Mouse (Mus musculus) CH12.LX (cell line): ENCODE results near the gene Olfr1058. TPM values are rescaled to one million over a fixed set of nuclear protein-coding genes. Genes with fewer than 3 reads are reported as not detected.
"Not testable (repeated sequence)": the region's sequence is repeated elsewhere in the genome, so short reads cannot be mapped to it uniquely, and the experiment has no call there.

Experiments
- DNase-seq: peaks from one replicate; pipeline ENCODE4 v3.0.0-alpha.2; 2013; ENCODE audit errors: extremely low read depth
- H3K27ac ChIP-seq: 2 replicates; pipeline ENCODE4 v1.5.1; 2012; ENCODE audit warnings: low read depth, mild to moderate bottlenecking, control low read depth, moderate library complexity; ENCODE audit not compliant: insufficient read depth
- H3K27me3 ChIP-seq: replicated peaks from 2 replicates; pipeline ENCODE3; 2012; ENCODE audit warnings: inconsistent platforms
- H3K36me3 ChIP-seq, 2 experiments: replicated peaks in 1 of 2; 2 replicates each; pipeline versions ENCODE3 to v1.6.1; 2012; ENCODE audit warnings: inconsistent platforms in 1 of 2, low read length in 1 of 2, mild to moderate bottlenecking in 1 of 2, mixed read lengths in 1 of 2, moderate library complexity in 1 of 2; ENCODE audit not compliant: control insufficient read depth in 1 of 2, insufficient read depth in 1 of 2
- H3K4me1 ChIP-seq, 2 experiments: 2 replicates each; pipeline ENCODE4 v1.6.1; 2012; ENCODE audit warnings: inconsistent platforms in 1 of 2, moderate library complexity in 1 of 2; ENCODE audit not compliant: insufficient read depth in 2 of 2, control insufficient read depth in 1 of 2
- H3K4me2 ChIP-seq: 2 replicates; pipeline ENCODE4 v1.6.1; 2012; ENCODE audit warnings: low read depth, mild to moderate bottlenecking, control low read depth; ENCODE audit not compliant: poor library complexity, insufficient read depth, severe bottlenecking
- H3K4me3 ChIP-seq, 3 experiments: fragments of 150-350 bp in 1 of 3; sonication (generic) in 1 of 3; replicated peaks in 1 of 3; 2 replicates each; pipeline versions ENCODE3 to v1.5.1; 2011 to 2012; ENCODE audit warnings: low read depth in 2 of 3, low read length in 2 of 3, mild to moderate bottlenecking in 2 of 3, moderate library complexity in 2 of 3, control low read depth in 1 of 3, improper control_type of control experiment in 1 of 3, inconsistent platforms in 1 of 3, mixed read lengths in 1 of 3; ENCODE audit not compliant: poor library complexity in 1 of 3
- H3K79me2 ChIP-seq: replicated peaks from 2 replicates; pipeline ENCODE4 v1.6.1; 2012; ENCODE audit warnings: mild to moderate bottlenecking, moderate library complexity; ENCODE audit not compliant: control insufficient read depth, poor library complexity, insufficient read depth, severe bottlenecking; ENCODE audit errors: extremely low read depth
- H3K9ac ChIP-seq: 2 replicates; pipeline ENCODE4 v1.6.1; 2012; ENCODE audit warnings: low read depth, mild to moderate bottlenecking, control low read depth, moderate library complexity; ENCODE audit not compliant: insufficient read depth
- H3K9me3 ChIP-seq: replicated peaks from 2 replicates; pipeline ENCODE3; 2012; ENCODE audit warnings: low read length, inconsistent platforms, mixed read lengths
- CHD2 ChIP-seq: IDR thresholded peaks from 2 replicates; pipeline ENCODE4 v1.6.1; 2011; ENCODE audit warnings: low read length, improper control_type of control experiment
- CTCF ChIP-seq, 2 experiments: IDR thresholded peaks in 1 of 2; conservative IDR thresholded peaks in 1 of 2; 2 replicates each; pipeline ENCODE4 v1.5.1; 2011 to 2012; ENCODE audit warnings: low read depth in 2 of 2, low read length in 2 of 2, improper control_type of control experiment in 1 of 2, inconsistent platforms in 1 of 2, mild to moderate bottlenecking in 1 of 2, moderate library complexity in 1 of 2
- HCFC1 ChIP-seq: IDR thresholded peaks from 2 replicates; pipeline ENCODE4 v1.6.1; 2012; ENCODE audit warnings: low read depth, mild to moderate bottlenecking, inconsistent platforms, low read length, improper control_type of control experiment
- JUN ChIP-seq: IDR thresholded peaks from 2 replicates; pipeline ENCODE4 v1.6.1; 2011; ENCODE audit warnings: low read depth, mild to moderate bottlenecking, low read length, improper control_type of control experiment, moderate library complexity; ENCODE audit not compliant: insufficient read depth
- MAFK ChIP-seq: IDR thresholded peaks from 2 replicates; pipeline ENCODE4 v1.6.1; 2011; ENCODE audit warnings: low read length, improper control_type of control experiment; ENCODE audit not compliant: insufficient replicate concordance
- MEF2A ChIP-seq: IDR thresholded peaks from 2 replicates; pipeline ENCODE4 v1.6.1; 2014; ENCODE audit warnings: low read depth, mild to moderate bottlenecking, inconsistent platforms, low read length, improper control_type of control experiment, borderline replicate concordance
- MYC ChIP-seq: IDR thresholded peaks from 2 replicates; pipeline ENCODE4 v1.6.1; 2011; ENCODE audit warnings: low read depth, mild to moderate bottlenecking, improper control_type of control experiment, low read length
- NELFE ChIP-seq: IDR thresholded peaks from 2 replicates; pipeline ENCODE4 v1.6.1; 2011; ENCODE audit warnings: low read depth, low read length, improper control_type of control experiment
- NRF1 ChIP-seq: IDR thresholded peaks from 2 replicates; pipeline ENCODE4 v1.6.1; 2014; ENCODE audit warnings: low read depth, mild to moderate bottlenecking, inconsistent platforms, low read length, improper control_type of control experiment, moderate library complexity
- POLR2A ChIP-seq: IDR thresholded peaks from 2 replicates; pipeline ENCODE4 v1.6.1; 2011; ENCODE audit warnings: low read depth, mild to moderate bottlenecking, improper control_type of control experiment, low read length
- SMC3 ChIP-seq: IDR thresholded peaks from 2 replicates; pipeline ENCODE4 v1.6.1; 2011; ENCODE audit warnings: low read depth, low read length, improper control_type of control experiment
- TBP ChIP-seq: conservative IDR thresholded peaks from 2 replicates; pipeline ENCODE4 v1.6.1; 2011; ENCODE audit warnings: low read depth, low read length, improper control_type of control experiment
- TCF12 ChIP-seq: IDR thresholded peaks from 2 replicates; pipeline ENCODE4 v1.6.1; 2014; ENCODE audit warnings: low read depth, mild to moderate bottlenecking, inconsistent platforms, low read length, improper control_type of control experiment
- USF1 ChIP-seq: IDR thresholded peaks from 2 replicates; pipeline ENCODE4 v1.6.1; 2014; ENCODE audit warnings: low read depth, mild to moderate bottlenecking, inconsistent platforms, low read length, improper control_type of control experiment
- ZMIZ1 ChIP-seq: IDR thresholded peaks from 2 replicates; pipeline ENCODE4 v1.6.1; 2012; ENCODE audit warnings: low read depth, mild to moderate bottlenecking, inconsistent platforms, low read length, improper control_type of control experiment
- dilution Hi-C: fragments of 300-500 bp; cut with MboI; formaldehyde crosslinking; loops from 2 replicates; pipeline ENCODE4 v1.14.3; 2020; ENCODE audit warnings: low sequenced_read_pairs; ENCODE audit not compliant: extremely low pct_unique_long_range_greater_than_20kb, extremely low pct_ligation_motif_present
- in situ Hi-C: fragments of 300-500 bp; cut with MboI; formaldehyde crosslinking; loops from 3 replicates; pipeline ENCODE4 v1.14.3; 2019; ENCODE audit warnings: low sequenced_read_pairs, low pct_ligation_motif_present, low pct_unique_long_range_greater_than_20kb, mixed read lengths
- polyA plus RNA-seq: library from polyadenylated mRNA; unstranded; fragments of >175 nt; gene quantifications from 2 replicates; pipeline ENCODE4 v1.2.1, GENCODE M21; 2012; ENCODE audit warnings: low read depth; ENCODE audit not compliant: insufficient read length
- total RNA-seq, 2 experiments: library from RNA; depleted of rRNA; stranded (reverse); fragments of 300-350 nt in 1 of 2; fragments of >200 nt in 1 of 2; gene quantifications; 2 replicates each; pipeline ENCODE4 v1.2.3; 2012 to 2014

Gene Olfr1058
- total and polyA plus RNA-seq, 3 experiments = not detected

DNA sequence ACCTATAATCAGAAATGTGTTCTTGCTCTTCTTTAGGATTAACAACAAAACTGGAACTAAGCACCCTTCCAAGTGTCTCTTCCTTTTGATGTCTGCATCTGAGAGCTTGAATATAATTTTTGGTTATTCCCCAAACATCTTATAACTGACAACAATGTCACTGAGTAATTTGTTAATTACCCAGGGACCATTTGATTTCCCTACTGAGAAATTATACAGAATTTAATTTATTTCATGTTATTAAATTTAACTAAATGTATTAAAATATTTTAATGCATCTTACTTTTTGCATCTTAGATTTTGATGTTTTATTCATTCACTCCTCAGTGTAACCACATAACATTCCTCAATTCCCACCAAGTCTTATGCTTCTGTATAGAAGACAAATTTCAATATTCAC, 26.0 kb downstream of the Olfr1058 start, which contains the start of gene Olfr1056:
Olfr1056 (minus strand) TSS at position 101 of the 400 bp plus-strand sequence.
- H3K79me2 ChIP-seq = no peaks in the 10 kb centered on the region
- H3K4me1 ChIP-seq = no peaks in the 10 kb centered on the region
- no peak within 1 kb of the TSS for H3K4me3 ChIP-seq
- in situ Hi-C loops = no loop called here
- no peak within 1 kb of the TSS for H3K9ac ChIP-seq
- peaks cover 6% of the 10 kb centered on the region for H3K9me3 ChIP-seq
- no peak within 1 kb of the TSS for H3K27ac ChIP-seq
- no peak for TF ChIP-seq HCFC1
- H3K27me3 ChIP-seq = no peaks in the 10 kb centered on the region
- no peak within 1 kb of the TSS for H3K4me2 ChIP-seq
- no peak for DNase-seq
- dilution Hi-C loops = no loop called here
- no peaks in the 10 kb centered on the region for H3K36me3 ChIP-seq

DNA sequence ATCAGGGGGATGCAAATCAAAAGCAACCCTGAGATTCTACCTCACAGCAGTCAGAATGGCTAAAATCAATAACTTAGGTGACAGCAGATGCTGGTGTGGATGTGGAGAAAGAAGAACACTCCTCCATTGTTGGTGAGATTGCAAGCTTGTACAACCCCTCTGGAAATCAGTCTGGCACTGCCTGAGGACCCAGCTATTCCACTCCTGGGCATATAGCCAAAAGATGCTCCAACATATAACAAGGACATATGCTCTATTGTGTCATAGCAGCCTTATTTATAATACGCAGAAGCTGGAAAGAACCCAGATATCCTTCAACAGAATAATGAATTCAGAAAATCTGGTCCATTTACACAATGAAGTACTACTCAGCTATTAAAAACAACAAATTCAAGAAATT, 36.6 kb downstream of the Olfr1058 start:
- H3K4me2 ChIP-seq, in situ Hi-C loops, H3K4me3 ChIP-seq, H3K4me1 ChIP-seq, dilution Hi-C loops, H3K9me3 ChIP-seq, H3K9ac ChIP-seq, H3K79me2 ChIP-seq, DNase-seq, H3K36me3 ChIP-seq, H3K27me3 ChIP-seq, H3K27ac ChIP-seq: not testable (repeated sequence)

DNA sequence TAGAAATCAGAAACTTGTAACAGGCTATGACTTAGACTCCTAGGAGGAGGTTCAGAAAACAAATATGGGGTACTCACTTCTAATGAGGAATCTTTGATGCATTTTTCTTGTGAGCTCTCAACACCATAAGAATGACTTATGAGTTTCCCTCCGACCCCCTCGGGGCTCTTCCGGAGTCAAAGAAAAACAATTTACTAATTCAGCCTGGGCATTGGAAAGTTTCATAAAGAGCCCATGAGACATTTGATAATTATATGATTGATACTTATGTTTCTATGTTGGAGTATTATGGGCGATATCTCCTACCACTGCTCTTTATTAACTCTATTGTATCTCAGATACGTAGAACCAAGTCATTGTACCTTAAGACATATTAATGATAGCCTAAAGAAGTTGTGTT, 38.2 kb downstream of the Olfr1058 start, which contains the start of gene Olfr1055:
Olfr1055 (minus strand) TSS at position 101 of the 400 bp plus-strand sequence.
- Histone ChIP-seq H3K36me3 (no peaks in the 10 kb centered on the region), H3K79me2 (no peaks in the 10 kb centered on the region), H3K4me3 (no peak within 1 kb of the TSS), H3K4me2 (no peak within 1 kb of the TSS), H3K27ac (no peak within 1 kb of the TSS), H3K27me3 (no peaks in the 10 kb centered on the region), H3K9me3 (peaks cover 7% of the 10 kb centered on the region), H3K9ac (no peak within 1 kb of the TSS), H3K4me1 (no peaks in the 10 kb centered on the region)
- TF ChIP-seq JUN = no peak
- TF ChIP-seq TCF12 = no peak
- TF ChIP-seq POLR2A = no peak
- no peak for TF ChIP-seq NELFE
- no peak for TF ChIP-seq MYC
- dilution Hi-C loops (no loop called here), in situ Hi-C loops (no loop called here)
- DNase-seq = no peak

DNA sequence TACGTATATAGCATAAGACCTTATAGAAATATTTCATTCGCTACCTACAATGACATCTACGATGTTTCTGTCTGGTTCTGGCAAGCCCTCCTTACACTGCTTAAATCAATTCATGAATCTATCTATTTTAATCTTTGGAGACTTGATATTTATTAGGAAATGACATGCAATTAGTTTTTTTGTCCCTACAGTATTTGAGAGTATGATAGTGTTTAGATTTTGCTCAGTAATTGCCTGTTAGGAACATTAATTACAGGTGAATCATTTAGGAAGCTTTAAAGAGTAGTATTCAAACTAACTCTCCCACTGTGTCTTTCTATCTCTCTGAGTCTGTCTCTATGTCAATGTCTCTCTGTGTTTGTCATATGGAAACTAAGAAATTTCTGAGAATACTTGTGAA, 53.0 kb downstream of the Olfr1058 start, which contains the start of gene Olfr1054:
Olfr1054 (minus strand) TSS at position 101 of the 400 bp plus-strand sequence.
- no peaks in the 10 kb centered on the region for H3K79me2 ChIP-seq
- TF ChIP-seq CTCF (conservative IDR thresholded peaks at IDR 0.05 in 1 of 2, IDR thresholded peaks at IDR 0.05 in 1 of 2; ENCODE audit: low read depth in 2 of 2, low read length in 2 of 2) (no peak), SMC3 (no peak), MYC (no peak), ZMIZ1 (no peak), NRF1 (no peak), TBP (no peak), USF1 (no peak), MAFK (no peak), CHD2 (no peak), MEF2A (no peak)
- no peaks in the 10 kb centered on the region for H3K36me3 ChIP-seq
- dilution Hi-C loops (no loop called here), in situ Hi-C loops (no loop called here)
- H3K9ac ChIP-seq = no peak within 1 kb of the TSS
- H3K4me1 ChIP-seq = no peaks in the 10 kb centered on the region
- no peak within 1 kb of the TSS for H3K4me2 ChIP-seq
- no peak for DNase-seq
- peaks cover 17% of the 10 kb centered on the region for H3K9me3 ChIP-seq
- no peak within 1 kb of the TSS for H3K4me3 ChIP-seq
- H3K27ac ChIP-seq = no peak within 1 kb of the TSS
- H3K27me3 ChIP-seq = no peaks in the 10 kb centered on the region
